Mouse (Mus musculus): Measurements from ENCODE around the gene Fam83f. TPM values are rescaled to one million over a fixed set of nuclear protein-coding genes. Genes with fewer than 3 reads are reported as not detected.

Fam83f gene
- polyA plus RNA-seq (2015; fragmentation: Nextera tagmentation; extraction: Ambion mirVana) = 0.09 TPM in 1 of 2 replicates, not detected in the other

DNA sequence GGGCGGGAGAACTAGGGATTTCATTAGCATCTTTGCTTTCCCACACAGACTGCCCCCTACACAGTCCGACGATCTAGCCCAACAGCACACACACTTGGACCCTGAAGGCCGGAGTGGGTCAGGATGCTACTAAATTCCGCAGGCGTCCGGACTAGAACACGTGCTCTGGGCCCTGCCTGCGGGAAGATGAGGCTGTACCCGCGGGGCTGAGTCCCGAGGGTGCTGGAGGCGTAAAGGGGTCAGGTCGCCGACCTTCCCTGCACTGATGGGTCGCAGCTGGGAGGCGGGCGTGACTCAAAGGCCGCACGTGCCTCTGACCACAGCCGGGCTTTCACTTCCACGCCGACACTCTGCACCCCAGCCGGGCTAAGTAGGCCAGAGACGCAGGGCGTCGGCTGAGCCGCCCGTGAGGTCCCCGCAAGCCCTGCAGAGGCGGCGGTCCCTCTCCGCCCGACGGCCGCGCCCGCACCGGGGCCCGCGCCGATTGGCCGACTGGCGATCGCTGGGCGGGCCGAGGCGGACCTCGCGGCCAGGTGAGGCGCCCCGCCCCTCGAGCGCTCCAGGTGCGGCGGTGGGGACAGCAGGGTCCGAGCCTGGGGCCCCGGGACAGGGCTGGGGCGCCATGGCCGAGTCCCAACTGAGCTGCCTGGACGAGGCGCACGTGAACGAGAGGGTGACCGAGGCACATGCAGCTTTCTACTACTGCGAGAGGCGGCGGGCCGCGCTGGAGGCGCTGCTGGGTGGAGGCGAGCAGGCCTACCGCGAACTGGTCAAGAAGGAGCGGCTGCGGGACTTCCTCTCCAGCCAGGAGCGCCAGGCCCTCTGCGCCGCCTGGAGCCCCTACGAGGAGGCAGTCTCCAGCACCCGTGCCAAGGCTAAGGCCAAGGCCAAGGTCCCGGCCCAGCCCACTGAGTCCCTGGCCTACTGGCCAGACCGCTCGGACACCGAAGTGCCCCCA, at the start of gene Fam83f:
TSS of gene Fam83f (plus strand) at position 553 of the 958 bp plus-strand sequence.
- Histone ChIP-seq H3K9ac (peak within 1 kb of the TSS; percentile 47), H3K27me3 (peaks cover 42% of the 10 kb centered on the region)
- WGBS = 5% methylated on average over 84 of the region's 85 CpGs

DNA sequence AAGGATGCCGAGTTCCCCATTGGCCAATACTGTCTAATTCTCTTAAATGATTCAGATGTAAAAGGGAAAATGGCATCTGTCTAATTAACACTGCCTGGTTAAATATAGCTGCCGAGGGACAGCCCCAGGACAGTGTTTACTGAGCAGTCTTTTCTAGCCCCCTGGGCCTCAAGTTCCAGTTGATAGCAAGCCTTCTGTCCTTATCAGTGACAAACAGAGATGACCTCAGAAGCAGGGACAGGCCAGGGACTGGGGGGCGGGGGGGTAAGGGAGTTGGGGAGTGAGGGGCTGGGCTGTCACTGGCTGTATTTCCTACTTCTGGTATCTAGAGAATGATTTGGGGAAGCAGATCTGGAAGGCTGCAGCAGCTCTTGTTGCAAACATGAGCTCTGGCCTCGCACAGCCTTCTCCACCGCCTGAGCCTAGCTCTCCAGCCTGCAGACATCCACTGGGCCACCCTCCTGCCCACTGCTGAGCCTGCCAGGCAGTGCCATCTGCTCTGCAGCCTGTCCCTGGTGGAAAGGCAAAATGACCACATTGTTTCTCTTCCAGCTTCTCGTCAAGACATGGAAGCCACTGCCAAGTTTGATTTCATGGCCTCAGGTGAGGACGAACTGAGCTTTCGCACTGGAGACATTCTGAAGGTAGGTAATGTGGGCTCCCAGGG, 48.3 kb upstream of the Fam83f start:
- Histone ChIP-seq H3K9ac (no peak overlapping the region), H3K4me3 (no peak overlapping the region), H3K27ac (no peak overlapping the region), H3K27me3 (no peaks in the 10 kb centered on the region), H3K4me1 (peaks cover 11% of the 10 kb centered on the region; the same call in 1 of the 2 replicates), H3K9me3 (replicated peaks) (no peaks in the 10 kb centered on the region), H3K36me3 (ENCODE audit: poor library complexity, severe bottlenecking) (no peaks in the 10 kb centered on the region), H3K4me2 (no peak overlapping the region)
- ATAC-seq = no peak
- 73% methylated on average over 8 of the region's 8 CpGs for WGBS

More for the DNA sequence above, at the start of gene Fam83f:
- H3K9me3 ChIP-seq (replicated peaks) = 0 out of 2 replicates have a peak, but pooled peaks cover 3% of the 10 kb centered on the region
- no peaks in the 10 kb centered on the region for H3K36me3 ChIP-seq (ENCODE audit: poor library complexity, severe bottlenecking)
- no peak within 1 kb of the TSS for H3K27ac ChIP-seq
- peak within 1 kb of the TSS; percentile 41 for H3K4me3 ChIP-seq
- H3K4me2 ChIP-seq = peak within 1 kb of the TSS; percentile 68
- peak; percentile 19; the same call in 1 of the 2 replicates for ATAC-seq
- peaks cover 19% of the 10 kb centered on the region for H3K4me1 ChIP-seq

DNA sequence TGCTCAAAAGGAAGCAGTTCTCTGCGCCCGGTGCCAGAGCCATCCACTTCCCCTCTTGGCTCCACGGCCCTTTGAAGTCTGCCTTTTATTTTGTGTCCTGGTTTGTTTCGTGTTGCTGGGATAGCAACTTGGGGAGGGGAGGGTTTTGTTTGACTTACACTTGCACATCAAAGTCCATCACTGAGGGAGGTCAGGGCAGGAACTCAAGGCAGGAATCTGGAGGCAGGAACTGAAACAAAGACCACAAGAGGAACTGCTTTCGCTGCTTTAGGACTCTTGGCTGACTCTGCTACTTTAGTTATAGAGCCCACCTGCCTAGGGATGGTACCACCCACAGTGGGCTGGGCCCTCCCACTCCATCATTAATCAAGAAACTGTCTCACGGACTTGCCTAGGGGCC, 45.2 kb upstream of the Fam83f start:
- Histone ChIP-seq H3K9ac (no peak overlapping the region), H3K4me3 (no peak overlapping the region), H3K9me3 (replicated peaks) (no peaks in the 10 kb centered on the region), H3K27me3 (no peaks in the 10 kb centered on the region), H3K27ac (no peak overlapping the region), H3K4me2 (no peak overlapping the region), H3K36me3 (ENCODE audit: poor library complexity, severe bottlenecking) (no peaks in the 10 kb centered on the region), H3K4me1 (0 out of 2 replicates have a peak, but pooled peaks cover 4% of the 10 kb centered on the region)
- 59% methylated on average over 6 of the region's 6 CpGs for WGBS
- ATAC-seq = no peak

DNA sequence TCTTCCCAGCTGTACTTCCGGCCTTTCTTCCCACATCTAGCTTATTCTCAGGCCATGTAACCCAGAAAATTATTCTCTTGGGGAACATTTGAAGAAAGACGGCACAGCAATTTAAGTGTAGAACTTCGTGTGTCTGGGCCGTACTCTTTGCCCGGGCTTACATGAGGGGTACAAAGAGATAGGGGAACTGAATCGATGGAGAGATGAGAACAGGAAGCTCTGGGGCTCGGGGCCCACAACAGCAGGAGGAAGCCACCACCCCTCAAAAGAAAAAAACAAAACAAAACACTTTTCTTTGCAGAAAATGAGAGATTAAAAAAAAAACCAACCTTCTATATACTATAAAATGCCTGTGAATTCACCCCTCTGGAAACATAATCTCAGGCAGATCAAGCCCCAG, 41.5 kb upstream of the Fam83f start:
- 76% methylated on average over 7 of the region's 7 CpGs for WGBS
- Histone ChIP-seq H3K36me3 (ENCODE audit: poor library complexity, severe bottlenecking) (no peaks in the 10 kb centered on the region), H3K9me3 (replicated peaks) (no peaks in the 10 kb centered on the region), H3K9ac (no peak overlapping the region), H3K4me3 (no peak overlapping the region), H3K4me1 (no peaks in the 10 kb centered on the region), H3K27me3 (no peaks in the 10 kb centered on the region), H3K4me2 (no peak overlapping the region), H3K27ac (no peak overlapping the region)
- no peak for ATAC-seq

DNA sequence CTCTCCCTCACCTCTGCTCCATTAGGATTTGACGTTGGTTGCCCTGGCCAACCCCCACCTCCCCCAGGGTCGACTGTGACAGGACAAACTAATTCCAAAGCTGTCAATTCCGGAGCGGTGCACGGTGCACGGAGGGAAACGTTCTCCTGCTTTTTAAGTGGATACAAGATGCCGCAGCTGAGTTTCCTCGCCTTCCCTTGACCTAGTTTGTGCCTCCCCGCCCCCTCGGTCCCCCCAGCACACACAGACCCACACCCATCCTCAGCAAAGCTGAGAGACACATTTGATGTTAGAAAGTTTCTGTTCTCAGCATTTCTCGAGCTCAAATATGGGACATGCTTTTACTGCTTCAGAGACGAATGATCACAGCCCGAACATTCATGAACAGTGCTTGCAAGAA, 40.9 kb upstream of the Fam83f start:
- no peaks in the 10 kb centered on the region for H3K27me3 ChIP-seq
- H3K4me1 ChIP-seq = no peaks in the 10 kb centered on the region
- no peak overlapping the region for H3K4me3 ChIP-seq
- ATAC-seq = no peak
- H3K4me2 ChIP-seq = no peak overlapping the region
- no peak overlapping the region for H3K27ac ChIP-seq
- H3K36me3 ChIP-seq (ENCODE audit: poor library complexity, severe bottlenecking) = no peaks in the 10 kb centered on the region
- no peaks in the 10 kb centered on the region for H3K9me3 ChIP-seq (replicated peaks)
- WGBS = 62% methylated on average over 14 of the region's 14 CpGs
- no peak overlapping the region for H3K9ac ChIP-seq

DNA sequence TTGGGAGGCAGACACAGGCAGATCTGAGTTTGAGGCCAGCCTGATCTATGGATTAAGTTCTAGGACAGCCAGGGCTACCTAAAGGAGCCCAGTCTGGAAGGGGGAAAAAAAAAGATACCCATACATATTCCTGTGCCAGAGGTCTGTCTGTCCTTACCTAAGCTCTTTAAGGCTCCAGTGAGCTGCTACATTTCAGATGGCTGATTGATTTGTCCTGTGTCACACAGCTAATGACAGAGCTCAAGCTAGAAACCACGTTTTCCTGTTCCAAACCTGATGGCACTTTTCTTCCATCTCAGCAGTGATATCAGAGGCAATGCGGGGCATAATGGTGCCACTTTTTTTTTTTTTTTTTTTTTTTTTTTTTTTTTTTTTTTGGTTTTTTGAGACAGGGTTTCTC, 40.3 kb upstream of the Fam83f start:
- WGBS = 76% methylated on average over 2 of the region's 2 CpGs
- Histone ChIP-seq H3K27me3 (no peaks in the 10 kb centered on the region), H3K9ac (no peak overlapping the region), H3K36me3 (ENCODE audit: poor library complexity, severe bottlenecking) (no peaks in the 10 kb centered on the region), H3K4me3 (no peak overlapping the region), H3K4me1 (no peaks in the 10 kb centered on the region), H3K4me2 (no peak overlapping the region), H3K9me3 (replicated peaks) (no peaks in the 10 kb centered on the region), H3K27ac (no peak overlapping the region)
- ATAC-seq = no peak

DNA sequence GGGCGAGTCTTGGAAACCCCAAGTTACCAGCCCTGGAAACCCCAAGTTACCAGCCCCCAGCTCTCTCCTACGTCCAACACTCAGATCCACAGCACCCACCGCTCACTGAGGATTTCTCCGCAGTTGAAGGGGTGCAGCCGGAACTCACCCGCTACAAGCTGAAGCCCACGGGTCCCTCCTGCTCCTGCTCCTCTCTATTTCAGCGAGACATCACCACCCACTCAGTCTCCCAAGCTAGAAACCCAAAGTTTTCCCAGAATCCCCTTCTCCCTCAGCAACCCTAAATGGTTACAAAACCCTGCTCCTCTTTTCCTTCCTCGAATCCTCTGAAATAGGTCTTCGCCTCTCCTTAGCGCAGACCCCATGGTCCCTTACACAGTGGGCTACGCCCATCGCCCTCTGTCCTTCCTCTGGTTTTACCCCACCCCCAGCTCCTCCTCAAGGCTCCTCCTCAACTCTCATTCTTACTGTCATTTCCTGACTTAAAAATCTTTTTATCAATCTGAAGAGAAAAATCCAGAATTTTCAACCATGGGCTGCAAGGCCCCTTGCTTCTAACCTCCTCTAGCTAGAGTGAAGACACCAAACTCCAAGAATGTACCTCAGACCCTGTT, 39.3 kb upstream of the Fam83f start:
- 89% methylated on average over 13 of the region's 13 CpGs for WGBS
- no peaks in the 10 kb centered on the region for H3K36me3 ChIP-seq (ENCODE audit: poor library complexity, severe bottlenecking)
- H3K4me2 ChIP-seq = no peak overlapping the region

DNA sequence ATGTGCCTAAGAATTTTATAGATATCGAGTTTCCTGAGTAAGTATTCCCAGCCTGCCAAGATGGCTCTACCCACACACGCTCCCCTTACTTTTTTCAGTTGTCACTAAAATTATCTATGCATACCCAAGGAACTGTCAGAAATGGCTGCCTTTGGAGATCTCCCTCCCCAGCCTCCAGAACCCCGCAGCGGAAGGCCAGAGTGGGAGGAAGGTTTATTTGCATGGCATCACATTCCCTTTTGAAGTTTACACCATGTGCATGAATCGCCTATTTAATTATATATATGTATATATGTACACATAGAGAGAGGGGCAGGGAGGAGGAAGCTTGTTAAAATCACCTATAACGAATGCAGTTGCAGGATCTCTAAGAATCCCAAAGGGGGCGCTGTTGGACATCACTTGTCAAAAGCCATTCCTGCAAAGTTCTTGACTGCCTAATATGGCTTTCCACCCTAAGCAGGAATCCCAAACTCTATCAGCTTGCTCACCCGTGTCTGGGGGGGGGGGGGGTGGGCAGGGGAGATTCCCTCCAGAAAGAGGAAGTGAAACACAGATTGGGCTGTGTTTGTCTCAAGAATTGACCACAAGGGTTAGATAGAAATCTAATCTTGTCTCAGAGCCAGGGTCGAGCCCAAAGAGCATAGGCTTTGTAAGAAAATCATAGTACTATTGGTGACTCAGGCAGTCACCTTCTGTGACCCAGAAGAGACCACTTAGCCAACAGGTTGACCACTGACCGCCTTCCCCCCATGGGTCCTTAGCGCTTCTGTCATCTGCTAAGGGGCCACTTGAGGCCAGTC, 37.1 kb upstream of the Fam83f start:
- WGBS = 63% methylated on average over 11 of the region's 11 CpGs
- H3K27me3 ChIP-seq = no peaks in the 10 kb centered on the region
- ATAC-seq = no peak
- no peak overlapping the region for H3K9ac ChIP-seq
- H3K4me3 ChIP-seq = no peak overlapping the region
- no peaks in the 10 kb centered on the region for H3K36me3 ChIP-seq (ENCODE audit: poor library complexity, severe bottlenecking)
- peaks cover 7% of the 10 kb centered on the region; the same call in 1 of the 2 replicates for H3K4me1 ChIP-seq
- no peak overlapping the region for H3K27ac ChIP-seq
- H3K4me2 ChIP-seq = no peak overlapping the region
- no peaks in the 10 kb centered on the region for H3K9me3 ChIP-seq (replicated peaks)

More for the DNA sequence above, 39.3 kb upstream of the Fam83f start:
- no peak overlapping the region for H3K4me3 ChIP-seq
- H3K27me3 ChIP-seq = no peaks in the 10 kb centered on the region
- no peak overlapping the region for H3K27ac ChIP-seq
- ATAC-seq = no peak
- H3K9me3 ChIP-seq (replicated peaks) = no peaks in the 10 kb centered on the region
- H3K9ac ChIP-seq = no peak overlapping the region
- H3K4me1 ChIP-seq = peaks cover 7% of the 10 kb centered on the region; the same call in 1 of the 2 replicates

DNA sequence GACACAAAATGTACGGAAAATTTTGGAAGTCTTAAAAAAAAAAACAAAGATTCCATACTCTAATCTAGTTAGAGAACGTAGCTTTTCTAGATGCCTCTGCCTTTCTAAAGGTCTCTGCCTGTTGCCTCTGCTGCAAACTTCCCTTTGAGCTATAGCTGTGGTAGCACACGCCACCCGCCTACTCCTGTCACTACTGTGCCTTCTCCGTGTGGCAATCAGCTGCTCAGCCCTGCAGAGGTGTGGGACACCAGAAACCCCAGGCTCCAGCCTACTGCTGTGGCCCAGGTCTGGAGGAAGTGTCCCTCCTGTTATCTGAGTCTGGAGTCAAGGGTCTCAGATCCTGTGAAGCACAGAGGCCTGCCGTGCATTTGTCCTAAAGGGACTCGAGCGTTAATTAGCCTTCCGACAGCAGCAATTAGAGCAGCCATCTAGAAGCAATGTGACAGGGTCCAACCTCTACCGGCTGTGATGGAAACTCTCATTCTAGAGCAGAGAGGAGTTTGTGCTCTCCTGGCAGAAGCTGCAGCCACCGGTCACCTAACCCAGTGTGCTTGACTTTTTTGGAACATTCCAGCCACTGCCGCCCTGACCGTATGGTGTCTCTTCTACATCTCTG, 34.8 kb upstream of the Fam83f start:
- H3K27me3 ChIP-seq = no peaks in the 10 kb centered on the region
- no peak overlapping the region for H3K4me2 ChIP-seq
- no peak overlapping the region for H3K9ac ChIP-seq
- peaks cover 7% of the 10 kb centered on the region; the same call in 1 of the 2 replicates for H3K4me1 ChIP-seq
- no peak for ATAC-seq
- no peaks in the 10 kb centered on the region for H3K9me3 ChIP-seq (replicated peaks)
- H3K27ac ChIP-seq = no peak overlapping the region
- WGBS = 36% methylated on average over 13 of the region's 13 CpGs
- no peaks in the 10 kb centered on the region for H3K36me3 ChIP-seq (ENCODE audit: poor library complexity, severe bottlenecking)
- H3K4me3 ChIP-seq = no peak overlapping the region

DNA sequence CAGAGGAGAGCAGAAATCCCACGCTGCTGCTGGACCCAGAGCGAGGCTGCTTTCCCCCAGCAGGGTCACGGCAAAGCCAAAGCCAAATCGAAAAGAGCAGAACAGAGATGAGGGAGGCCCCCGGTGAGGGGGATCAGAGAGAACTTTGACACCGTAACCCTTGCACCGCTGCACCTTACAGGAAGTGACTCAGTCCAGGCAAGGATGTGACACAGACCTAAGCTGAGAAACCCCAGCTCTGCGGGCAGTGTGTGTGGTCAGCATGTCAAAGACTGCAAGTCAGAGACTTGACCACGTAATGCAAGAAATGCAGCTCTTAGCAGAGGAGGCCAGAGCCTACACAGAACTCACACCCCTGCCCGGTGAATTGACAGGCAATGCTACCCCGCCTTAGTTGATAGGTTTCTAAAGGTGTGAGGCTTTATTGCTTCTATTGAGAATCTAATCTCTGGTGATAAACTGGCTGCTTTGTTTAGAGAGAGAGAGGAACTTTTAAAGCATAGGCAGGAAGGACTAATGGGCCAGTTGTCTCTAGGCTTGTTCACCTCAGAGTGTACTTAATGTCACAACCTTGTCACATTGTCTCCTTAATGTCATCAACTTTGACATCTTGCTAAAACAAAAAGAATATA, 32.5 kb upstream of the Fam83f start:
- Histone ChIP-seq H3K9ac (no peak overlapping the region), H3K9me3 (replicated peaks) (no peaks in the 10 kb centered on the region)

More for the DNA sequence above, 32.5 kb upstream of the Fam83f start:
- WGBS = 70% methylated on average over 11 of the region's 11 CpGs
- no peak overlapping the region for H3K4me2 ChIP-seq
- ATAC-seq = no peak
- no peak overlapping the region for H3K4me3 ChIP-seq
- H3K27me3 ChIP-seq = no peaks in the 10 kb centered on the region
- peaks cover 7% of the 10 kb centered on the region; the same call in 1 of the 2 replicates for H3K4me1 ChIP-seq
- H3K27ac ChIP-seq = no peak overlapping the region
- H3K36me3 ChIP-seq (ENCODE audit: poor library complexity, severe bottlenecking) = no peaks in the 10 kb centered on the region

All from forebrain, embryonic 13.5 days (tissue).